Mouse (Mus musculus) embryonic facial prominence, embryonic 10.5 days (tissue): ENCODE data around the gene Ksr1. TPM values are rescaled to one million over a fixed set of nuclear protein-coding genes. Genes with fewer than 3 reads are reported as not detected.

Experiments
- DNase-seq: peaks from one replicate; pipeline ENCODE4 v3.0.0-alpha.2; 2017; ENCODE audit warnings: low spot score
- H3K27ac ChIP-seq: fragments of 300-500 bp; sonication (generic); replicated peaks from 2 replicates; pipeline ENCODE4 v1.5.1; 2016; ENCODE audit warnings: mild to moderate bottlenecking
- H3K27me3 ChIP-seq: fragments of 300-500 bp; sonication (generic); replicated peaks from 2 replicates; pipeline ENCODE4 v1.6.1; 2016; ENCODE audit warnings: low read depth, mild to moderate bottlenecking; ENCODE audit not compliant: poor library complexity, severe bottlenecking
- H3K36me3 ChIP-seq: fragments of 300-500 bp; sonication (generic); replicated peaks from 2 replicates; pipeline ENCODE4 v1.6.1; 2016; ENCODE audit warnings: mild to moderate bottlenecking, moderate library complexity
- H3K4me1 ChIP-seq: fragments of 300-500 bp; sonication (generic); 2 replicates; pipeline ENCODE4 v1.6.1; 2016
- H3K4me3 ChIP-seq: fragments of 300-500 bp; sonication (generic); 2 replicates; pipeline ENCODE4 v1.5.1; 2016; ENCODE audit warnings: mild to moderate bottlenecking, moderate library complexity
- H3K9me3 ChIP-seq: fragments of 300-500 bp; sonication (generic); 2 replicates; pipeline ENCODE4 v1.6.1; 2016; ENCODE audit warnings: mild to moderate bottlenecking
- WGBS: fragments of 180-500 bp; shearing (Covaris S2); methylation state at CpG from one replicate; pipeline ENCODE4 v1.1.7; 2016; 5-methylcytosine and 5-hydroxymethylcytosine counted together
- polyA plus RNA-seq: library from polyadenylated mRNA; unstranded; fragments of >200 nt; fragmentation: Nextera tagmentation; extraction: Ambion mirVana; gene quantifications from 2 replicates; pipeline ENCODE4 v1.2.1, GENCODE M21; 2016

Gene Ksr1
- polyA plus RNA-seq, 1 experiment from 2014 or later = 1.5 TPM

- H3K36me3 ChIP-seq = no peaks in the 10 kb centered on the region
- WGBS = 84% methylated on average over 5 of the region's 5 CpGs
- no peaks in the 10 kb centered on the region for H3K9me3 ChIP-seq
- H3K27me3 ChIP-seq = no peaks in the 10 kb centered on the region
- DNase-seq = no peak
- H3K4me3 ChIP-seq = no peak overlapping the region
- peak overlapping the region; percentile 81 for H3K27ac ChIP-seq
- H3K4me1 ChIP-seq = peaks cover 83% of the 10 kb centered on the region
These were observed 49.5 kb downstream of the Ksr1 start for GRCm38 (mm10) chr11:79096673-79097072.

GRCm38 (mm10) chr11:79095713-79096112, 50.5 kb downstream of the Ksr1 start:
- Histone ChIP-seq H3K27me3 (no peaks in the 10 kb centered on the region), H3K36me3 (no peaks in the 10 kb centered on the region), H3K4me1 (peaks cover 80% of the 10 kb centered on the region), H3K27ac (peak overlapping the region; percentile 81), H3K4me3 (no peak overlapping the region), H3K9me3 (no peaks in the 10 kb centered on the region)
- 20% methylated on average over 2 of the region's 2 CpGs for WGBS
- DNase-seq = peak; percentile 39

GRCm38 (mm10) chr11:79094727-79095126, 51.5 kb downstream of the Ksr1 start:
- Histone ChIP-seq H3K4me3 (no peak overlapping the region), H3K27me3 (no peaks in the 10 kb centered on the region), H3K9me3 (no peaks in the 10 kb centered on the region), H3K36me3 (no peaks in the 10 kb centered on the region), H3K4me1 (peaks cover 76% of the 10 kb centered on the region), H3K27ac (peak overlapping the region; percentile 81)
- WGBS = 59% methylated on average over 5 of the region's 5 CpGs
- DNase-seq = no peak

- 88% methylated on average over 10 of the region's 10 CpGs for WGBS
- H3K27ac ChIP-seq = peak overlapping the region; percentile 81
- peaks cover 76% of the 10 kb centered on the region for H3K4me1 ChIP-seq
- H3K9me3 ChIP-seq = no peaks in the 10 kb centered on the region
- no peak overlapping the region for H3K4me3 ChIP-seq
- no peak for DNase-seq
- no peaks in the 10 kb centered on the region for H3K36me3 ChIP-seq
- no peaks in the 10 kb centered on the region for H3K27me3 ChIP-seq
These were observed 52.1 kb downstream of the Ksr1 start for GRCm38 (mm10) chr11:79093986-79094695.

- no peak overlapping the region for H3K27ac ChIP-seq
- 74% methylated on average over 15 of the region's 15 CpGs for WGBS
- H3K27me3 ChIP-seq = no peaks in the 10 kb centered on the region
- H3K36me3 ChIP-seq = no peaks in the 10 kb centered on the region
- H3K4me3 ChIP-seq = no peak overlapping the region
- H3K4me1 ChIP-seq = peaks cover 74% of the 10 kb centered on the region
- DNase-seq = no peak
- H3K9me3 ChIP-seq = no peaks in the 10 kb centered on the region
These were observed 52.8 kb downstream of the Ksr1 start for GRCm38 (mm10) chr11:79093386-79093906.

- H3K4me1 ChIP-seq = peaks cover 73% of the 10 kb centered on the region
- WGBS = 80% methylated on average over 7 of the region's 7 CpGs
- no peak overlapping the region for H3K4me3 ChIP-seq
- no peak for DNase-seq
- no peaks in the 10 kb centered on the region for H3K27me3 ChIP-seq
- no peaks in the 10 kb centered on the region for H3K36me3 ChIP-seq
- H3K9me3 ChIP-seq = no peaks in the 10 kb centered on the region
- no peak overlapping the region; the same call in 1 of the 2 replicates for H3K27ac ChIP-seq
These were observed 53.4 kb downstream of the Ksr1 start for GRCm38 (mm10) chr11:79092802-79093201.

- no peaks in the 10 kb centered on the region for H3K36me3 ChIP-seq
- 87% methylated on average over 6 of the region's 6 CpGs for WGBS
- no peak overlapping the region for H3K27ac ChIP-seq
- peaks cover 74% of the 10 kb centered on the region for H3K4me1 ChIP-seq
- no peak overlapping the region for H3K4me3 ChIP-seq
- no peaks in the 10 kb centered on the region for H3K9me3 ChIP-seq
- no peak for DNase-seq
- no peaks in the 10 kb centered on the region for H3K27me3 ChIP-seq
These were observed 54.0 kb downstream of the Ksr1 start for GRCm38 (mm10) chr11:79092245-79092644.

GRCm38 (mm10) chr11:79089756-79090155, 56.5 kb downstream of the Ksr1 start:
- H3K4me1 ChIP-seq = peaks cover 57% of the 10 kb centered on the region
- peak overlapping the region; percentile 45; the same call in 1 of the 2 replicates for H3K27ac ChIP-seq
- H3K36me3 ChIP-seq = no peaks in the 10 kb centered on the region
- H3K27me3 ChIP-seq = no peaks in the 10 kb centered on the region
- no peak for DNase-seq
- WGBS = 59% methylated on average over 1 of the region's 1 CpGs
- no peak overlapping the region for H3K4me3 ChIP-seq
- H3K9me3 ChIP-seq = no peaks in the 10 kb centered on the region

GRCm38 (mm10) chr11:79089027-79089426, 57.2 kb downstream of the Ksr1 start:
- Histone ChIP-seq H3K27ac (peak overlapping the region; percentile 45), H3K4me3 (no peak overlapping the region), H3K4me1 (peaks cover 51% of the 10 kb centered on the region), H3K36me3 (no peaks in the 10 kb centered on the region), H3K9me3 (no peaks in the 10 kb centered on the region), H3K27me3 (no peaks in the 10 kb centered on the region)
- 70% methylated on average over 5 of the region's 5 CpGs for WGBS
- DNase-seq = no peak

- WGBS = 84% methylated on average over 9 of the region's 9 CpGs
- H3K27me3 ChIP-seq = no peaks in the 10 kb centered on the region
- no peak overlapping the region for H3K4me3 ChIP-seq
- H3K36me3 ChIP-seq = no peaks in the 10 kb centered on the region
- no peak for DNase-seq
- no peaks in the 10 kb centered on the region for H3K9me3 ChIP-seq
- H3K4me1 ChIP-seq = peaks cover 49% of the 10 kb centered on the region
- H3K27ac ChIP-seq = peak overlapping the region; percentile 52
These were observed 57.9 kb downstream of the Ksr1 start for GRCm38 (mm10) chr11:79088325-79088724.

GRCm38 (mm10) chr11:79087731-79088311, 58.4 kb downstream of the Ksr1 start:
- WGBS = 85% methylated on average over 4 of the region's 4 CpGs

GRCm38 (mm10) chr11:79086787-79087186, 59.4 kb downstream of the Ksr1 start:
- no peaks in the 10 kb centered on the region for H3K9me3 ChIP-seq
- H3K27me3 ChIP-seq = no peaks in the 10 kb centered on the region
- 89% methylated on average over 12 of the region's 12 CpGs for WGBS
- DNase-seq = no peak
- H3K4me3 ChIP-seq = no peak overlapping the region
- H3K4me1 ChIP-seq = peaks cover 44% of the 10 kb centered on the region
- no peaks in the 10 kb centered on the region for H3K36me3 ChIP-seq
- H3K27ac ChIP-seq = no peak overlapping the region

More at GRCm38 (mm10) chr11:79087731-79088311, 58.4 kb downstream of the Ksr1 start:
- no peaks in the 10 kb centered on the region for H3K27me3 ChIP-seq
- peak overlapping the region; percentile 52 for H3K27ac ChIP-seq
- no peaks in the 10 kb centered on the region for H3K36me3 ChIP-seq
- peaks cover 47% of the 10 kb centered on the region for H3K4me1 ChIP-seq
- H3K4me3 ChIP-seq = no peak overlapping the region
- no peaks in the 10 kb centered on the region for H3K9me3 ChIP-seq
- no peak for DNase-seq

- H3K9me3 ChIP-seq = no peaks in the 10 kb centered on the region
- no peaks in the 10 kb centered on the region for H3K27me3 ChIP-seq
- DNase-seq = no peak
- H3K4me3 ChIP-seq = no peak overlapping the region
- 73% methylated on average over 5 of the region's 5 CpGs for WGBS
- H3K27ac ChIP-seq = no peak overlapping the region; the same call in 1 of the 2 replicates
- no peaks in the 10 kb centered on the region for H3K36me3 ChIP-seq
- peaks cover 54% of the 10 kb centered on the region for H3K4me1 ChIP-seq
These were observed 61.1 kb downstream of the Ksr1 start for GRCm38 (mm10) chr11:79085059-79085458.
